Mouse (Mus musculus): ENCODE measurements at regions not wholly inside any gene's neighbourhood (a gene's known extent, or its start where the extent isn't known, plus 50 kb on each side); places are given as distances from the start of the nearest gene placed in this dataset.

GRCm38 (mm10) chr5:101596996-101597395 lies 67.8 kb downstream of the Nkx6-1 start:
- intact Hi-C loops (cut with DNase I; ENCODE audit: low total_unique reads), result no loop called here

GRCm38 (mm10) chr5:101591236-101591635 lies 73.6 kb downstream of the Nkx6-1 start:
- intact Hi-C loops (cut with DNase I; ENCODE audit: low total_unique reads), result no loop called here
- no peak for DNase-seq

More at GRCm38 (mm10) chr5:101596996-101597395, 67.8 kb downstream of the Nkx6-1 start:
- DNase-seq, result no peak

- DNase-seq, result no peak
- intact Hi-C loops (cut with DNase I; ENCODE audit: low total_unique reads), result no loop called here
These were observed 74.3 kb downstream of the Nkx6-1 start for GRCm38 (mm10) chr5:101590341-101591124.

GRCm38 (mm10) chr5:101572966-101573365 lies 91.8 kb downstream of the Nkx6-1 start:
- intact Hi-C loops (cut with DNase I; ENCODE audit: low total_unique reads), result no loop called here
- DNase-seq, result no peak

- intact Hi-C loops (cut with DNase I; ENCODE audit: low total_unique reads), result no loop called here
- DNase-seq, result no peak
These were observed 99.0 kb downstream of the Nkx6-1 start for GRCm38 (mm10) chr5:101565770-101566169.

GRCm38 (mm10) chr5:101560366-101560765 lies 104.4 kb downstream of the Nkx6-1 start:
- DNase-seq, result no peak
- intact Hi-C loops (cut with DNase I; ENCODE audit: low total_unique reads), result no loop called here

GRCm38 (mm10) chr5:101558279-101558987 lies 106.4 kb downstream of the Nkx6-1 start:
- DNase-seq, result no peak
- intact Hi-C loops (cut with DNase I; ENCODE audit: low total_unique reads), result no loop called here

- intact Hi-C loops (cut with DNase I; ENCODE audit: low total_unique reads), result no loop called here
- no peak for DNase-seq
These were observed 107.6 kb downstream of the Nkx6-1 start for GRCm38 (mm10) chr5:101557156-101557555.

GRCm38 (mm10) chr5:101543326-101543725 lies 121.5 kb downstream of the Nkx6-1 start:
- no peak for DNase-seq
- intact Hi-C loops (cut with DNase I; ENCODE audit: low total_unique reads), result no loop called here

- no peak for DNase-seq
- intact Hi-C loops (cut with DNase I; ENCODE audit: low total_unique reads), result no loop called here
These were observed 125.0 kb downstream of the Nkx6-1 start for GRCm38 (mm10) chr5:101539818-101540217.

GRCm38 (mm10) chr5:101539254-101539549 lies 125.6 kb downstream of the Nkx6-1 start:
- DNase-seq, result no peak
- intact Hi-C loops (cut with DNase I; ENCODE audit: low total_unique reads), result no loop called here

- intact Hi-C loops (cut with DNase I; ENCODE audit: low total_unique reads), result no loop called here
- DNase-seq, result no peak
These were observed 126.2 kb downstream of the Nkx6-1 start for GRCm38 (mm10) chr5:101538410-101539253.

GRCm38 (mm10) chr5:101537518-101538380 lies 127.0 kb downstream of the Nkx6-1 start:
- no peak for DNase-seq
- intact Hi-C loops (cut with DNase I; ENCODE audit: low total_unique reads), result no loop called here

- no peak for DNase-seq
- intact Hi-C loops (cut with DNase I; ENCODE audit: low total_unique reads), result no loop called here
These were observed 129.3 kb downstream of the Nkx6-1 start for GRCm38 (mm10) chr5:101535451-101535850.

- DNase-seq, result no peak
- intact Hi-C loops (cut with DNase I; ENCODE audit: low total_unique reads), result no loop called here
These were observed 139.4 kb downstream of the Nkx6-1 start for GRCm38 (mm10) chr5:101525346-101525745.

GRCm38 (mm10) chr5:101524670-101525069 lies 140.1 kb downstream of the Nkx6-1 start:
- intact Hi-C loops (cut with DNase I; ENCODE audit: low total_unique reads), result no loop called here

GRCm38 (mm10) chr5:101523902-101524301 lies 140.9 kb downstream of the Nkx6-1 start:
- DNase-seq, result no peak
- intact Hi-C loops (cut with DNase I; ENCODE audit: low total_unique reads), result no loop called here

More at GRCm38 (mm10) chr5:101524670-101525069, 140.1 kb downstream of the Nkx6-1 start:
- DNase-seq, result no peak

GRCm38 (mm10) chr5:101523490-101523889 lies 141.3 kb downstream of the Nkx6-1 start:
- intact Hi-C loops (cut with DNase I; ENCODE audit: low total_unique reads), result no loop called here
- DNase-seq, result no peak

- intact Hi-C loops (cut with DNase I; ENCODE audit: low total_unique reads), result no loop called here
- DNase-seq, result no peak
These were observed 143.7 kb downstream of the Nkx6-1 start for GRCm38 (mm10) chr5:101520935-101521655.
